Mouse (Mus musculus) MEL (cell line): Measurements from ENCODE around the gene Cd84. TPM values are rescaled to one million over a fixed set of nuclear protein-coding genes. Genes with fewer than 3 reads are reported as not detected.

Source experiments
- DNase-seq: peaks from one replicate; pipeline ENCODE4 v3.0.0; 2011; ENCODE audit warnings: low read depth, low spot score
- H3K27ac ChIP-seq: 2 replicates; pipeline ENCODE4 v1.5.1; 2012; ENCODE audit warnings: low read depth, mild to moderate bottlenecking, control low read depth, low read length, moderate library complexity; ENCODE audit not compliant: control insufficient read depth
- H3K27me3 ChIP-seq, 2 experiments: fragments of 150-350 bp in 1 of 2; sonication (generic) in 1 of 2; 2 replicates each; pipeline ENCODE4 v1.6.1; 2012; ENCODE audit warnings: low read length in 2 of 2, mild to moderate bottlenecking in 2 of 2, improper control_type of control experiment in 1 of 2, moderate library complexity in 1 of 2; ENCODE audit not compliant: insufficient read depth in 2 of 2, control insufficient read depth in 1 of 2
- H3K36me3 ChIP-seq, 2 experiments: 2 replicates each; pipeline ENCODE4 v1.6.1; 2012 to 2014; ENCODE audit warnings: low read length in 2 of 2, improper control_type of control experiment in 1 of 2, inconsistent platforms in 1 of 2, mild to moderate bottlenecking in 1 of 2; ENCODE audit not compliant: insufficient read depth in 2 of 2, control insufficient read depth in 1 of 2
- H3K4me1 ChIP-seq, 2 experiments: fragments of 150-350 bp in 1 of 2; sonication (generic) in 1 of 2; 2 replicates each; pipeline ENCODE4 v1.6.1; 2012; ENCODE audit warnings: low read length in 2 of 2, improper control_type of control experiment in 1 of 2, mild to moderate bottlenecking in 1 of 2; ENCODE audit not compliant: insufficient read depth in 2 of 2, control insufficient read depth in 1 of 2
- H3K4me3 ChIP-seq, 2 experiments: fragments of 150-350 bp in 1 of 2; sonication (generic) in 1 of 2; 2 replicates each; pipeline ENCODE4 v1.5.1; 2012; ENCODE audit warnings: low read depth in 2 of 2, low read length in 2 of 2, mild to moderate bottlenecking in 2 of 2, moderate library complexity in 2 of 2, control low read depth in 1 of 2, improper control_type of control experiment in 1 of 2; ENCODE audit not compliant: control insufficient read depth in 1 of 2, insufficient read depth in 1 of 2
- H3K79me2 ChIP-seq: 2 replicates; pipeline ENCODE4 v1.6.1; 2012; ENCODE audit warnings: mild to moderate bottlenecking, low read length, moderate library complexity; ENCODE audit not compliant: control insufficient read depth, poor library complexity, insufficient read depth
- H3K9ac ChIP-seq: 2 replicates; pipeline ENCODE4 v1.6.1; 2012; ENCODE audit warnings: low read depth, mild to moderate bottlenecking, control low read depth, low read length, moderate library complexity; ENCODE audit not compliant: control insufficient read depth, poor library complexity, severe bottlenecking
- H3K9me3 ChIP-seq: fragments of 150-350 bp; sonication (generic); replicated peaks from 2 replicates; pipeline ENCODE4 v1.6.1; 2012; ENCODE audit warnings: mild to moderate bottlenecking, low read length, improper control_type of control experiment, moderate library complexity; ENCODE audit not compliant: insufficient read depth
- BHLHE40 ChIP-seq: IDR thresholded peaks from 2 replicates; pipeline ENCODE4 v1.6.1; 2012; ENCODE audit warnings: low read depth, mild to moderate bottlenecking, inconsistent platforms, low read length, improper control_type of control experiment, borderline replicate concordance
- CHD1 ChIP-seq: IDR thresholded peaks from 2 replicates; pipeline ENCODE4 v1.6.1; 2012; ENCODE audit warnings: low read depth, mild to moderate bottlenecking, inconsistent platforms, low read length, improper control_type of control experiment
- CHD2 ChIP-seq: IDR thresholded peaks from 2 replicates; pipeline ENCODE4 v1.6.1; 2011; ENCODE audit warnings: low read length, improper control_type of control experiment
- EP300 ChIP-seq, 2 experiments: IDR thresholded peaks; 2 replicates each; pipeline ENCODE4 v1.6.1; 2011; ENCODE audit warnings: improper control_type of control experiment in 2 of 2, low read length in 2 of 2, low read depth in 1 of 2, mild to moderate bottlenecking in 1 of 2
- ETS1 ChIP-seq: IDR thresholded peaks from 2 replicates; pipeline ENCODE4 v1.6.1; 2012; ENCODE audit warnings: low read depth, mild to moderate bottlenecking, inconsistent platforms, low read length, improper control_type of control experiment, moderate library complexity
- GATA1 ChIP-seq: IDR thresholded peaks from 2 replicates; pipeline ENCODE4 v1.6.1; 2011; ENCODE audit warnings: low read depth, low read length, improper control_type of control experiment
- HCFC1 ChIP-seq: IDR thresholded peaks from 2 replicates; pipeline ENCODE4 v1.6.1; 2012; ENCODE audit warnings: low read depth, mild to moderate bottlenecking, inconsistent platforms, low read length, improper control_type of control experiment, moderate library complexity
- JUND ChIP-seq: IDR thresholded peaks from 2 replicates; pipeline ENCODE4 v1.6.1; 2011; ENCODE audit warnings: low read depth, mild to moderate bottlenecking, improper control_type of control experiment, low read length
- KAT2A ChIP-seq: conservative IDR thresholded peaks from 2 replicates; pipeline ENCODE4 v1.6.1; 2012; ENCODE audit warnings: low read depth, low read length, improper control_type of control experiment, inconsistent platforms
- MAFK ChIP-seq: IDR thresholded peaks from 2 replicates; pipeline ENCODE4 v1.6.1; 2011; ENCODE audit warnings: low read depth, mild to moderate bottlenecking, low read length, improper control_type of control experiment, borderline replicate concordance
- MEF2A ChIP-seq: IDR thresholded peaks from 2 replicates; pipeline ENCODE4 v1.6.1; 2014; ENCODE audit warnings: low read depth, mild to moderate bottlenecking, inconsistent platforms, low read length, improper control_type of control experiment; ENCODE audit not compliant: poor library complexity, insufficient replicate concordance, severe bottlenecking; ENCODE audit errors: extremely low read depth
- MXI1 ChIP-seq: IDR thresholded peaks from 2 replicates; pipeline ENCODE4 v1.6.1; 2011; ENCODE audit warnings: mild to moderate bottlenecking, low read depth, low read length, improper control_type of control experiment
- MYB ChIP-seq: IDR thresholded peaks from 2 replicates; pipeline ENCODE4 v1.6.1; 2011; ENCODE audit warnings: mild to moderate bottlenecking, low read depth, low read length, improper control_type of control experiment
- MYC ChIP-seq: IDR thresholded peaks from 2 replicates; pipeline ENCODE4 v1.6.1; 2011; ENCODE audit warnings: low read depth, mild to moderate bottlenecking, low read length, improper control_type of control experiment, moderate library complexity
- NELFE ChIP-seq: IDR thresholded peaks from 2 replicates; pipeline ENCODE4 v1.6.1; 2011; ENCODE audit warnings: low read depth, low read length, improper control_type of control experiment
- NRF1 ChIP-seq: IDR thresholded peaks from 2 replicates; pipeline ENCODE4 v1.6.1; 2014; ENCODE audit warnings: low read depth, mild to moderate bottlenecking, inconsistent platforms, low read length, improper control_type of control experiment, moderate library complexity; ENCODE audit not compliant: poor library complexity, insufficient read depth, severe bottlenecking
- POLR2A ChIP-seq, 2 experiments: IDR thresholded peaks; 2 replicates each; pipeline ENCODE4 v1.6.1; 2011 to 2012; ENCODE audit warnings: low read length in 2 of 2, mild to moderate bottlenecking in 2 of 2, control low read depth in 1 of 2, improper control_type of control experiment in 1 of 2, low read depth in 1 of 2, moderate library complexity in 1 of 2; ENCODE audit not compliant: control insufficient read depth in 1 of 2, insufficient read depth in 1 of 2, poor library complexity in 1 of 2
- POLR2AphosphoS5 ChIP-seq: IDR thresholded peaks from 2 replicates; pipeline ENCODE4 v1.6.1; 2012; ENCODE audit warnings: low read depth, borderline replicate concordance, mild to moderate bottlenecking, inconsistent platforms, low read length, moderate library complexity, mixed read lengths
- RAD21 ChIP-seq: IDR thresholded peaks from 2 replicates; pipeline ENCODE4 v1.6.1; 2011; ENCODE audit warnings: mild to moderate bottlenecking, low read depth, low read length, improper control_type of control experiment
- RCOR1 ChIP-seq: IDR thresholded peaks from 2 replicates; pipeline ENCODE4 v1.6.1; 2012; ENCODE audit warnings: low read depth, mild to moderate bottlenecking, inconsistent platforms, low read length, improper control_type of control experiment
- TAL1 ChIP-seq: IDR thresholded peaks from 2 replicates; pipeline ENCODE4 v1.6.1; 2012; ENCODE audit warnings: mild to moderate bottlenecking, inconsistent platforms, low read length, moderate library complexity, mixed read lengths
- UBTF ChIP-seq: IDR thresholded peaks from 2 replicates; pipeline ENCODE4 v1.6.1; 2012; ENCODE audit warnings: low read depth, mild to moderate bottlenecking, inconsistent platforms, low read length, improper control_type of control experiment, moderate library complexity, borderline replicate concordance; ENCODE audit not compliant: insufficient read depth
- USF1 ChIP-seq: IDR thresholded peaks from 2 replicates; pipeline ENCODE4 v1.6.1; 2014; ENCODE audit warnings: low read depth, mild to moderate bottlenecking, inconsistent platforms, low read length, improper control_type of control experiment, moderate library complexity
- ZC3H11A ChIP-seq: IDR thresholded peaks from 2 replicates; pipeline ENCODE4 v1.6.1; 2012; ENCODE audit warnings: low read depth, mild to moderate bottlenecking, inconsistent platforms, low read length, improper control_type of control experiment
- ZMIZ1 ChIP-seq: IDR thresholded peaks from 2 replicates; pipeline ENCODE4 v1.6.1; 2012; ENCODE audit warnings: low read depth, mild to moderate bottlenecking, inconsistent platforms, low read length, improper control_type of control experiment, moderate library complexity
- ZNF384 ChIP-seq: IDR thresholded peaks from 2 replicates; pipeline ENCODE4 v1.6.1; 2012; ENCODE audit warnings: low read depth, mild to moderate bottlenecking, inconsistent platforms, low read length, improper control_type of control experiment
- polyA plus RNA-seq, 2 experiments: library from polyadenylated mRNA; stranded (reverse) in 1 of 2; unstranded in 1 of 2; fragments of >175 nt in 1 of 2; fragments of >200 nt in 1 of 2; gene quantifications; 2 replicates each; pipeline versions ENCODE4 v1.2.1 to v1.2.4; 2012; ENCODE audit warnings: low replicate concordance in 2 of 2, low read depth in 1 of 2; ENCODE audit not compliant: insufficient read length in 2 of 2, insufficient read depth in 1 of 2, missing spikeins in 1 of 2
- total RNA-seq: library from RNA; depleted of rRNA; stranded (reverse); fragments of 300-350 nt; gene quantifications from 2 replicates; pipeline ENCODE4 v1.2.3, GENCODE M21; 2012

The Cd84 gene
- total and polyA plus RNA-seq, 3 experiments = 6.8 to 10.4 TPM; not detected in 1

- Histone ChIP-seq H3K27ac (no peak overlapping the region), H3K36me3 (no peaks in the 10 kb centered on the region), H3K4me3 (no peak overlapping the region), H3K27me3 (no peaks in the 10 kb centered on the region), H3K79me2 (no peaks in the 10 kb centered on the region), H3K9me3 (no peaks in the 10 kb centered on the region), H3K9ac (no peak overlapping the region), H3K4me1 (no peaks in the 10 kb centered on the region)
- TF ChIP-seq NRF1 (no peak), ZC3H11A (no peak), RCOR1 (no peak), MYB (no peak), MXI1 (no peak), POLR2AphosphoS5 (no peak), EP300 (IDR thresholded peaks at IDR 0.05; ENCODE audit: low read depth in 1 of 2, low read length in 2 of 2) (no peak), RAD21 (no peak), BHLHE40 (no peak), POLR2A (IDR thresholded peaks at IDR 0.05; ENCODE audit: control insufficient read depth in 1 of 2, insufficient read depth in 1 of 2, low read depth in 1 of 2, low read length in 2 of 2, poor library complexity in 1 of 2) (no peak), ETS1 (no peak), KAT2A (no peak), HCFC1 (no peak), CHD2 (no peak), TAL1 (no peak), ZNF384 (no peak), CHD1 (no peak), UBTF (no peak)
- no peak for DNase-seq
These were observed 64.5 kb downstream of the Cd84 start for GRCm38 (mm10) chr1:171904011-171904410.

GRCm38 (mm10) chr1:171915638-171916458 is 76.4 kb downstream of the Cd84 start:
- H3K9ac ChIP-seq = no peak overlapping the region
- H3K36me3 ChIP-seq = peaks cover 0 to 8% of the 10 kb centered on the region in 2 experiments; a peak in 2 of 4 replicates
- no peak overlapping the region for H3K27ac ChIP-seq
- H3K9me3 ChIP-seq = no peaks in the 10 kb centered on the region
- no peak for DNase-seq
- peaks cover 4 to 14% of the 10 kb centered on the region in 2 experiments; a peak in 3 of 4 replicates for H3K4me1 ChIP-seq
- no peak for TF ChIP-seq RCOR1
- TF ChIP-seq NELFE = no peak
- TF ChIP-seq UBTF = no peak
- TF ChIP-seq HCFC1 = no peak
- TF ChIP-seq EP300 (IDR thresholded peaks at IDR 0.05; ENCODE audit: low read depth in 1 of 2, low read length in 2 of 2) = no peak
- no peak for TF ChIP-seq GATA1
- no peak for TF ChIP-seq ZNF384
- no peak for TF ChIP-seq TAL1
- TF ChIP-seq USF1 = no peak
- TF ChIP-seq CHD1 = no peak
- no peak for TF ChIP-seq MAFK
- TF ChIP-seq ZMIZ1 = no peak
- TF ChIP-seq KAT2A = no peak
- TF ChIP-seq JUND = no peak
- no peak for TF ChIP-seq MXI1
- no peak for TF ChIP-seq MEF2A
- no peak for TF ChIP-seq MYC
- H3K79me2 ChIP-seq = no peaks in the 10 kb centered on the region
- no peaks in the 10 kb centered on the region; a peak in 1 of 4 replicates for H3K27me3 ChIP-seq
- no peak overlapping the region for H3K4me3 ChIP-seq
